Mouse (Mus musculus) kidney, adult 9 months (tissue): ENCODE measurements around the gene Zfp451.
A peak's percentile ranks its signal among the peaks of the same experiment; 100 is the strongest.
"Not testable (repeated sequence)": the region's sequence is repeated elsewhere in the genome, so short reads cannot be mapped to it uniquely, and the experiment has no call there.

Source experiments
- DNase-seq: peaks from one replicate; pipeline ENCODE4 v3.0.0; 2022

The Zfp451 gene

DNA sequence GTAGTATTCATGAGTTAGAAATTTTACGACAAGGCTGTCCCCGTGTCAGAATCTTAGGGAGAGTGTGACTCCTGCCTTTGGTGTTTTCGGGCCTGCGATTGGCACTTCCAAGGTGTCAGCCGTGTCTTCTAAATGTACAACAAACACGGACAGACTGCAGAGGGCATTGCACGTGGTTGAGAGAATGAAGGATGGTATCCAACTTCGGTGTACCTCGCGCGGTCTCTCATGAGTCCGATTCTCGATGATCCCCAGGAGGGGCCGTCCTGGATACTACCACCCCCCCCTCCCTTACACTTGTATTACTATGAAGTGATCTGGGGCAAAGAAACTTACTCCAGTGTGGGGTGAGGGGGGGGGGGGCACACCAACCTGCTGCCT lies 57.4 kb downstream of the Zfp451 start:
- DNase-seq = no peak

DNA sequence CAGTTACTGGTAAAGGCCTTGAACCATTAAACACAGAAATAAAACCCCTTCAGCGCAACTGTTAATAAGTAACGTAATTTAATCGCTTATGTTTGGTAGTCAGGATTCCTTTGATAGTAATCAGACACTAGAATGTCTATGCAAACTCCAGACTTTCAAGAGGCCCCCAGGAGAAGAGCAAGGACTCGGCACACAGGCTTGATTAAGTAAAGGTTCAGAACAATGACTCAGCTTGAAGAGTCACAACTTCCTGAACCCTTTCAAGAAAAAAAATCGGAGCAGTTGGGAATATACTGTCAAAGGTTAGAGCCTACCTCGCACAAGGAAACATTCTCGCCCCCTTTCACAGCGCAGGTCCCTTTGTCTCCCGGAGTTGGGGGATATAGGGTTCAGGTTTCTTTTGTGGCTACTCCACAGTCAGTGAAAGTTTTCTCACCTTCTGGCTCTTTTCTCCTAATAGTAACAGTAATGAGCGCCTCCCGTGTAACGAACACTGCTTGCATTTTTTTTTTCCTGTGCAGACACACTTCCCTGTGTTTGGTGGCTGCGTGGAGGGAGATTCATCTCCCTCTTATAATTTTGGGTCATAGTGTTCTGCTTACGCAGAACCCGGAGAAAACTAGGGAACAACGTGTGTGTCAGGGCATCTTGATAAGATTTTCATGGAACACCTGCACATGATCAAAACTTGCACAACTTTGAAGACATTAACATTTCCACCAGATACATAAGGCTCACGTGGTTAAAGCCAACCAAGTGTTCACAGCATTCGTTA lies 58.0 kb downstream of the Zfp451 start:
- DNase-seq = no peak

DNA sequence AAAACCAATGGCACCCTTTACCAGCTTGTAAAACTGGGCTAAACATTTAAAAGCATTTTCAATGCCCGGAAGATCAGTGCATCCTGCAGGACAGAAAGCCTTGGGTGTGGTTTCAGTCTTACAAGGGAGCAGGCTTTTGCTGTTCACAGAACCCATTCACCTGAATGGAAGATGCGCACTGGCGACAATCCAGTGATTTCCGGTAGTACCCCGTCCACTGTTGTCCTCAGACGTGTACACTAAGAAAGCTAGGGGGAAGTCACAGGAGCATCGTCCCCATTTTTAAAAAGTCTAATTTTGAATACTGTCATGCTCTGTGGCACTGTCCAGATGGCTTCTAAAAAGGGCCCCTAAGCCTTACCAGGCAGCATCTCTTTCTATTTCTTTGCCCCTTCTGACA lies 58.6 kb downstream of the Zfp451 start:
- no peak for DNase-seq

DNA sequence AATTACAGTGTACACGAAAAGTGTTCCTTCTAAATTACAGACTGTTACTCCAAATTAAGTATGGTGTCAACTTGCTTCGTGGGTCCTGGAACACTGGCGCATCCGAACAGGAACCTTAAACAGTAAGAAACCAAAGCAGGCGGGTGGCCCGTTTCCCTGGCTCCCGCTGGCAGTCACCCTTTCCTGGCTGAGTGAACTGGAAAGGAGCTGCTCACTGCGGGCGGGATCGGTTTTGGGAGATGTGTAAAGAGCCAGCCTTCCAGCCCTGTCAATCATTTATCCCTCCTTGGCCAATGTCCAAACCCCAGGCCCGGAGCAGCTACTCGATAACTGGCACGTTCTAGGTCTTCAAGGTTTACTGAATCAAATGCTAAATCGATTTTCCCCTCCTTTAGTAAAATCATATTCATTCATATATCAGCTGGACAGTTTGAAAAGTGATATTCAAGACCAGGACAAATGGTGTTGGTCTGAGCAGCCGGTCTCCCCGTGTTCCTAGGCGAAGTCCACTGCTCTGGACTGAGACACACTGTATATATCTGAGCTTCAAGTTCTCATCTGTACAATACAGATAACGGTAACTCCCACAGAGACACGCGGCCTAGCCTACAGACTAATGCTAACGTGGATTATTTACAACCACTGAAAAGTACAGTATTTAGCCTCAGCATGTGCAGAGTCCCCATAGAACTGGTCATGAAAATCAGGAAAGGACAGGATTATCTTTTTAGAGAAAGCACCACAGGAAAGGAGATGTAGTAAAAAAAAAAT lies 59.2 kb downstream of the Zfp451 start:
- DNase-seq = peak; percentile 88

DNA sequence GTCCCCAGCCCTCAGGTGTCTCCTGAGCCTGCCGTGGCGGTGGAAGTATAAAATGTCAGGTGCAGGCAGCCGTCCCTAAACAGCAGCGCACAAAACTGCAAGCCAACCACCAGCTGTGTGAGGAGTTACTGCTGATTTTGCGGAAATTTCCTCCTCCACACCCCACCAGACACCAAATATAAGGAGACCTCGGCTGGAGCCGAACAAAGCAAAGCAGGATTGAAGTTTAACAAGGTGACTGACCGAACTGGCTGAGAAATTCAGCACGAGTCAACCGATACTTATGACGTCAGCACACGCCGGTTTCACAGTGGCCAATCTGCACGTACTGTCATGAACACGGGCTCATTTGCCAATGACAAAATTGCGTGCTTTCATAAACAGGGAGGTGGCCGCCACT lies 60.3 kb downstream of the Zfp451 start:
- peak; percentile 60 for DNase-seq

DNA sequence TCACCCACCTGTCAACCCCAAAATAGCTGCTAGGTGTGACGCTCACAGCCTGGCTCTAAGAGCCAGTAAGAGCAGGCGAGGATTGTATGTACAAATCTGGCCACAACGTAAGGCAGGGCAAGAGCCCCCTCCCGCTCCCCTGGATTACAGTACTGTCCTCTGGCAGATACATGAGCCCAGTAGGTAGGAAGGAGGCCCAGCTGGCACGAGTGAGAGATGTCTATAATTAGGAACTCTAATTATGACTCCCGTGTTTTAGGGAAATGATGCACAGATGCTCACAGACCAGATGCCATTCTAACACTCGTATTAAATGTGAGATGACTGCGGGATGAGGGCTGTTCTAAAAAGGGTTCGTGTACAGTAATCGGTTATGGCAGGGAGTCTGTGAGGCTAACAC lies 63.1 kb downstream of the Zfp451 start:
- DNase-seq = no peak

DNA sequence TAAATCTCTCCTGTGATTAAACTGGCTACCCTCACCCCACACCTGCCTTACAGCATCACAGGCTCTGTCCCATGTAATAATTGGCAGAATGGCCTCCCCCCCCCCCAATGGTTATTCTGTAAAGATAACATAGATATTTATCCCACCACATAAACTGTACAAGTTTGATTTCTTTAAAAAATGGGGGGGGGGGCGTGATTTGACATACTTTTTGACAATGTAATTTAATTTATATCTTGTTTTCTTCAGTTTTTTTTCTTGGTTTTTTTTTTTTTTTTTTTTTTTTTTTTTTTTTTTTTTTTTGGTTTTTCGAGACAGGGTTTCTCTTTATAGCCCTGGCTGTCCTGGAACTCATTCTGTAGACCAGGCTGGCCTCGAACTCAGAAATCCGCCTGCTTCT lies 64.7 kb downstream of the Zfp451 start:
- DNase-seq = not testable (repeated sequence)

DNA sequence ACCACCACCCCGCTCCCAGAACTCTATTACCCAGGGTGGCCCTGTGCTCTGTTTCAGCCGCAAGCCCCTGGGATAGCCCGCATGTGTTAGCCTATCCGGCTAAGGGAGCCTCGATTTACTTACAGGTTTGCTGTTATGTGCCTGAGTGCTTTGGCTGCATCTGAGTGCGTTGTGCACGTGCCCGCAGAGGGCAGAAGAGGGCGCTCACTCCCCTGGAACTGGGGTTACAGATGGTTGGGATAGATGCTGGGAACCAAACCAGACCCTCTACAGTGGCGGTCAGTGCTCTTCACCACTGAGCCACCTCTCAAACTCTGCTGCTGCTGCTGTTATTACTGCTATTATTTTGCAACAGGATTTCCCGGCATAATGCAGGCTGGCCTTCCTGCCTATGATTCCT lies 65.3 kb downstream of the Zfp451 start:
- no peak for DNase-seq

DNA sequence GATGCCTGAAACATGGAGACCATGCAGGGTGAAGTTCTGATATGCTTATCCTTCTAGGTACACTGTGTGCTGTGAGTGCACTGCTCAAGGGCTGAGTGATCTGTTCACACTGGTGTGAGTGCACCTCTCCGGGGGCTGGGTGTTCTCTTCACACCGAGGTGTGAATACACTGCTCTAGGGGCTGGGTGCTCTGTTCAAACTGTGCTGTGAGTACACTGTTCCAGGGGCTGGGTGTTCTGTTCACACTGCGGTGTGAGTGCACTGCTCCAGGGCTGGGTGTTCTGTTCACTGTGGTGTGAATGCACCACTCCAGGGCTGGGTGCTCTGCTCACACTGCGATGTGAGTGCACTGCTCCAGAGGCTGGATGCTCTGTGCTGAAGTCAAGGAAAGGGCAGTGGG lies 68.5 kb downstream of the Zfp451 start:
- DNase-seq = no peak

DNA sequence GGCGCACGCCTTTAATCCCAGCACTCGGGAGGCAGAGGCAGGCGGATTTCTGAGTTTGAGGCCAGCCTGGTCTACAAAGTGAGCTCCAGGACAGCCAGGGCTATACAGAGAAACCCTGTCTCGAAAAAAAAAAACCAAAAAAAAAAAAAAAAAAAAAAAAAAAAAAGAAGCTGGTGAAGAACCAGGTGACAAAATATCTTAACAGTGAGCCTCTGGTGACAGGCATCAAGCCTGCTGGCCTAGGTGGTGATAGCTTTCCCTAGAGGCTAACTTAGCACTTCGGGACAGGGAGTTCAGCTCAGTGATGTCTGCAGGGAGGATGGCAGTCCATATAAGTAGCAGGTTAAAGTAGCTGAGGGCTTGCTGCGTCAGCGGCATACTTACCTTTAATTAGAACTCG lies 69.6 kb downstream of the Zfp451 start:
- DNase-seq = not testable (repeated sequence)

DNA sequence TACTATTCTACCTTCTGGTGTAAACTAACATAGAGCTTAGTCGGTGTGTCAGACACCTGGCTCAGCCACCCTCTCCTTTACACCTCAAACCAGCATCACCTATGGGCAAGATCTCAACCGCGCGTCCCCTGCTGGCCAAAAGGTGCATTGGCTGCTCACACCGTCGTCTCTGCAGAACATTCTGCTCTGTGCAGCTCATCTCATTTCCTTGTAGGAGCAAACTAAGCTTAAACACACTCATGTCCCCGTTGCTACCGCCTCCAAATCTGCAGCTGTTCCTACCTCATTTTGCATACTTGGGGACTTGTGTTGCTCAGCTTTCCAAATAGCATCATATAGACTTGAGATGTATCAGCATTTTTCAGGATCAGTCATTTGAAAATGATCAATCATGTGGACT lies 71.5 kb downstream of the Zfp451 start:
- peak; percentile 48 for DNase-seq

DNA sequence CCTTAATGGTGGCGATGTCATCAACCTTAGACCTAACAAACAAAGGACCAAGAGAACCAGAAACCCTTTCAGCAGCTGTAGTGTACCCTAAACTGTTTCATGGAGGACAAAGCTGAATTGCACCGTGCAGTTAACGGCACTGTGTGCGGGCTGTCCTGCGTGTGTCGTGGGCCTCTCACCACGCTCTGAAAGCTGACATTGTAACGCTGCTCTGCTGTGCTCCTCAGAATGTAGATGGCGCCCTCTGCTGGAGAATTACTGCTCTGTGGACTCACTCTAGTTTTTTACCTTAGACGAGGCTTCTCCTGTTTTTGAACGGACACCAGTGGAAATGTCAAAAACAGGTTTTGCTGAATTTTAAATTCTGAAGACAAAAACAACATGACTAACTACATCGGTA lies 75.1 kb downstream of the Zfp451 start:
- DNase-seq = peak; percentile 84

DNA sequence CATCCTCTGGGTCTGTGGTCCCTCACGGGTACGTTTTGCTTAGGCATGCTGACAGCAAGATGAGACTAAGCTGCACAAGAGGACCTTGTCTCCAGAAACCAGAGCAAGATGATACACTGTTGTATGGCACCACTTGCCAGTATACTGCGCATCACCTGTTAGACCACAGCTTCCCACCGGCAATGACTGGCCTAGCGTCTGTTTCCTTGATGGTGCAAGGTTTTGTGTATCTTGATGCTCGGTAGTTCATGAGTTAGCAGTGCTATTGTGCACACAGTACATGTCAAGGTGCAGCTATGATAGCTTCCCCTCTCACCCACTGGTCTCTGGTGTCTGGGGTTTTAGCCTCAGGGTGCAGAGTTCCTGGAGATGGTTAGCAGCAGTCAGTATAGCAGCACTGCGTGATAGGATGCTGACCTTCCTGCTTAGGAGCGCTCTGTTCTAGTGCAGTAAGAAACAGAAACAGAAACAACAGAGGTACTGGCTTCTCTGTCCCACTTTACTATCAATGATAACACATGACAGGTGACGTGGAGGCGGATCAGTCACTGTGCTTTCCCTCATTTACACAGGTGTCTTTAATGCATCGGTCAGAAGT lies 75.6 kb downstream of the Zfp451 start:
- DNase-seq = no peak

DNA sequence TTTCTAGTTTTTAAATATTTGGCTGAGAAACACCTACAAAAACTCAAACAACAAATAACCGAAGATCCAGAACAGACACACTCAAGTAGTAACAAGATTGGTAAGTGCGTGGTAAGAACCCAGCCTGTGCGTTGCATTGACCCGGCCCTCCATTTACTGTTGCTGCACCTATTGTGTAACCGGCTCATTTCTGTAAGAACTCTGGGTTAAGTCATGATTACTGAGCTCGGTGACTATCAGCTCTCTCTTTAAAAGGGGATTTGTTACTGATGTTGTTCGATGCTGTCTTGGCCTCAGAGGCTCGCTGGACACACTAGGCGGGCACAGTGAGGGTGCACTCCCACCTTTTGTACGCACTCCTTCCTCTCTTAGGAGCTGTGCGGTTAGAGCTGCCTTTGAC lies 76.1 kb downstream of the Zfp451 start:
- no peak for DNase-seq

DNA sequence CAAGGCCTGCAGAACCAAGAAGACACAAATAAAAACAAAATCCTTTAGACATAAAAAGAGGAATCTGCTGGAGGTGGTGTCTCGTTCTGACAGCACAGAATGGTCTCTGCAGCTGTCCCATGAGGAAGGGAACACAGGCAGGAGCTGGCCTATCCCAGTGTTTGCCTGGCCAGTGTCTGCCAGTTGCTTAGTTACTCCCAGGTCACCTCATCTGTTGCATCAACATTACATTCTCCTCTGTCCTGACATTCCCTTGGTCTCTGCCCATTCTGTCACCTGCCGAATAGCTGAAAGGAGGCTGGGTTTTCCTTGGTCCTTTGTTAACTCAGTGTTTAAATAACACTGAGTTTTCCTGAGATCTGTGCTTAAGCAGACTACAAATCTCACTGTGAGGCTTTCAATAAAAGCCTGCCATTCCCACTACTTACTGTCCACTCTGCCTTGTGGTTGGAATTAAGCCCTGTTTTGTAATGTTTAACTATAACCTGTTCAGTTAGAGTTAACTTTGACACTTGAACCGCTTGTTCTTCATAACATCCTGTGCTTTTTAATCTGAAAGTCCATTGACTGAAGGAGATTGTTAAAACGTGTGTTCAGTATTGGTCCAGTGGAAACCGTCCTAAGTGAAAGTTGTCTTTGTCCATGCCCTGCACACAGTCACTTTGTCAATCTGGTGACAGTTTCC lies 80.3 kb downstream of the Zfp451 start:
- peak; percentile 75 for DNase-seq

DNA sequence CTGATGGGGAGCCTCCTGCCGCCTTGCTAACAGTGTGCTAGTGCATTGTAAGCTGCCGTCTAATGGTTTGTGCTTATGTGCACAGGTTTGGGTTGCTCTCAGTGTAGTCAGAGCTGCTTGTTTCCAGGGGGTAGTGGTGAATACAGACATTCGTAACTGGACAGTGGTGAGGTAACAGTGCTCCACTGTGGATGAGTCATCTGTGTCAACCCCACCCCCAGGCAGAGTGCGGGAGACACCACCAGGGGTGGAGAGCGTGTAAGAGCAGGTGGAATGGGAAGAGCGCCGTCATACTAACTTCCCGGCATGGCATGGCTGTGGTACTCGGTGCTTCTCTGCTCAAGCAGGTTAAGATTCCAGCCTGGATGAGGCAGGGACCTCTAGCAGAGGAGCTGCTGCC lies 81.4 kb downstream of the Zfp451 start:
- DNase-seq = no peak

DNA sequence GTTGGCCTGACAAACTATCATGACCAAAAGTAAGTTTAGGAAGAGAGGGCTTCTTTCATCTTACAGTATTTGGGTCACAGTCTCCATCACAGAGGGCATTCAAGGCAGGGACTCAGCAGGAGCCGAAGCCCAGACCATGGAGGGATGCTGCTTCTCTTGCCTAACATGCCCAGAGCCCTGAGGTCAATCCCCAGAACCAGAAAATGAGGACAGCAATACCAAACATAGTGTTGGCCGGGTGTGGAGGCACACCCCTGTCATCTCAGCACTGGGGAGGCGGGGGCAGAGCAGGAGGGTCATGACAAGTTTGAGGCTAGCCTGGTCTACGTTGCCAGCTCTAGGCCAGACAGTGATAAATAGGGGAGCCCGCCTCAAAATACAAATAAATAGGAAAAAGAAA lies 89.3 kb downstream of the Zfp451 start:
- DNase-seq = no peak

DNA sequence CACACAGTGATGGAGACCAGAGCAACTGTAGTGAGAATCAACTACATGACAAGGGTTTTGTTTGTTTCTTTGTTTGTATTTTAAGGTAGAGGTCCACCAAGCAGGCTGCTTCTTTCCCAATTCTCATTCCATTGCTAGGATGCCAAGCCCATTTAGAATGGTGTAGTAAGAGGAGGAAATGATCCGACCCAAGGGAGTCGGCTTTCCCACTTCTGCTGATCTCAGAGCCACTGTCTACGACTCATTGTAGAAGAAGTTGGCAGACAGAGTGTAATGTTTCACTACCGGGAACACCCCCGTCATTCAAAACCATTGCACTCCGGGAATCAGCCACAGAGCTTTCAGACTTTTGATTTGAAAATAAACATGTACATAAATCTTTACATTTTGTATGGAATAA lies 89.9 kb downstream of the Zfp451 start:
- DNase-seq = no peak

DNA sequence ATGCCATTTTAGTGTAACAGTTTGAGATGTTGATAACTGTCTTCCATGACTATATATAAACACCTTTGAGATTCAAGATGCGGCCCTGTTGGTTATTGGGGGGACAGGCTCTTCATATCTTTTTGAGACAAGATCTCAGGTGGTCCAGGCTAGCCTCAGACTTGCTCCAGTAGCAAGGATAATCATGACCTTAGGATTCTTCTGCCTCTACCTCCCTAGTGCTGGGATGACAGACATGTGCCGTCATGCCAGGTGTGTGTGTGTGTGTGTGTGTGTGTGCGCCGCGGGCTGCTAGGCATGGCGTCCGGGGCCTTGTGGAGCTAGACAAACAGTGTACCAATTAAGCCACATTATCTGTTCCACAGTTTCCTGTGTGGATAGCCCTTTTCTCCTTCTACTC lies 93.4 kb downstream of the Zfp451 start:
- no peak for DNase-seq

DNA sequence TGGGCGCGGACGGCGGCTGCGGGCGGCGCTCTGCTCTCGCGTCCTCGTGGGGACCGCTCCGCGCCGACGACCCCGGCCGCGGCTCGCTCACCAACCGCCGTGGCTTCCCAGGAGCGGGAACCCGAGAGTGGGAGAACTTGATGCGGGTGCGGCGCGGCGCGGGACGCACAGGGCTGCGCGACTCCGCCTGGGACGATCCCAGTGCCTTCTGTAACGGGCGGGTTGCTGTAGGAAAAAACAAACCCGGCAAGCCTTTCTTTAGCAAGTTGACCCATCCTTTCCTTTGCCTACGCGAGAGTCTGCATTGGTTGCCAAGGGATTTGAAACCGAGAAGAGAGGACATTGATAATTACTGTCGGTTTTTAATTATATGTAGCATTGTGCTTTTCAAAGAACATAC lies 94.2 kb downstream of the Zfp451 start:
- DNase-seq = no peak

DNA sequence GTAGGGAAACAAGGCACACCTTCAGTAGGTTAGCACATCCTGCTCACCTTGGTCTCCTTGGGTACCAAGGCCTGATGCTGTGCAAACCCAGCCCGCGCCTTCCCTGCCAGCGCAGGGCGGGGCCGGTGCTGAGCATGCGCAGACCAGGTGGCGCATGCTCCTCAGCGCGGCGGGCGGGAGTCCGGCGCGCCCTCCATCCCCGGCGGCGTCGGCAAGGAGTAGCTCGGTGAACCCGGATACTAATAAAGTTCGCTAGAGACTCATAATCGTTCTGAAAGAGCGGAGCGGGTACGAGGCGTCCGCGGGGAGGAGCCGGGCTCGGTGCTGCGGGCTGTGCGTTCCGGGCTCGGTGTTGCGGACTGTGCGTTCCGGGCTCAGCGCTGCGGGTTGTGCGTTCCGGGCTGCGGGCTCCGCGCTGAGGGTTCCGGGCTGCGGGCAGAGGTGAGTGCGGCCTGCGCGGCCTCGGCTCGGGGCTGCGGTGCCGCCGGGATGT lies 94.6 kb downstream of the Zfp451 start, which contains the start of gene Rab23:
TSS of gene Rab23 (plus strand) at position 155 of the 493 bp plus-strand sequence.
- peak; percentile 79 for DNase-seq

DNA sequence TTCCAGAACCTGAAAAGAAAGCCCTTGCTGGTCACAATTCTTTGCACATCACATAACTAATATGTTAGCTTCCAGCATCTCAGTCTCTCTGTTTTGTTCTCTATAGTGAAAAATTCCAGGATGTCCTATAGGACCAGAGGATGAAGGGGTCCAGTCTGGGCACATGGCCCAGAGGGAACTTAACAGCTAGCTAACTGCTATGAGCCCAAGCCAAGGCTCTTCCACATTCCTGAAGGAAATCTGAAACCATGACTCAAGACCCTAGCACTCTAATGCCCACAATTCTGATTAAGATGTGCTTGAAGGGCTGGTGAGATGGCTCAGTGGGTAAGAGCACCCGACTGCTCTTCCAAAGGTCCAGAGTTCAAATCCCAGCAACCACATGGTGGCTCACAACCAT lies 96.8 kb downstream of the Zfp451 start:
- DNase-seq = no peak

DNA sequence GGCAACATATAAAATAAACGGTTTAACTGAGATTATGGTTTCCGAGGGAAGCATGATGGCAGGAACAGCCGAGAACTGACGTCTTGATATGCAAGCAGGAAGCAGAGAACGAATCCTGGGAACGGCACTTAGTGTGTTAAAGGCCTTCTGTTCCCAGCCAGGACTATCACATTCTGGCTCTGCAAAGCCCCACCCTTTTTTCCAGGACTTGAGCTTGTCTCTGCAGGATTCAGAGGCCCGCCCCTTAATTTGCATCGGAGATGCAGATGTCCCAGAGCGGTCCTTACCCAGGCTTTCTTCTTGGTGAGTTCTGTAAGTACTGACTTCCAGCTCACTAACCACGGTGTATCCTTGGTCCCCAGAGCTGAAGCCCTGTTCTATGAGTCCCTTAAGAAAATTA lies 99.6 kb downstream of the Zfp451 start:
- no peak for DNase-seq
